In genomic region chr7:111787921-111788320, GRCm38 (mm10) we compare ENCODE assay signal across 24 mouse cellular contexts. TPM values are rescaled to one million over a fixed set of nuclear protein-coding genes. Genes with fewer than 3 reads are reported as not detected.
A peak's percentile ranks its signal among the peaks of the same experiment; 100 is the strongest.
DNase-seq lines count a peak whose midpoint lies in the region; ATAC-seq and TF ChIP-seq lines count a peak whose summit lies in the region.
"Had no signal": no experiment of that assay in that cellular context is flagged by ENCODE, and none has a peak within 500 bp of the region (broad histone marks: within the 10 kb centered on the region; RNA-seq: fewer than 3 reads in every experiment).

No protein-coding gene starts in this region.

- DNase-seq in kidney, postnatal 25 days = no peak
- peak; percentile 57 for DNase-seq in lung, embryonic 14.5 days
- no peak for DNase-seq in lung, adult 18-20 months
- no peak for DNase-seq in lung, adult 2 months
- DNase-seq in lung, postnatal 10 days = peak; percentile 37
- DNase-seq in heart, embryonic 10.5 days (ENCODE audit: low spot score) = no peak
- DNase-seq: adrenal gland, adult 8-10 months; adrenal gland, postnatal 14 days; adrenal gland, postnatal 36 days; B cell, adult 2 months; cerebellum, adult 11-12 months; cerebellum, adult 2 months; cerebellum, adult 9-10 months; cerebellum, postnatal 10 days; cerebellum, postnatal 25 days had no signal

- no peak overlapping the region for H3K9ac ChIP-seq in kidney, embryonic 16.5 days (replicated peaks; ENCODE audit: low read length)
- H3K9ac ChIP-seq in lung, embryonic 14.5 days = no peak overlapping the region
- no peak overlapping the region for H3K9ac ChIP-seq in lung, embryonic 16.5 days (ENCODE audit: low read length)
- H3K9ac ChIP-seq: embryonic facial prominence, embryonic 12.5 days; forebrain, embryonic 13.5 days had no signal

- no peaks in the 10 kb centered on the region for H3K36me3 ChIP-seq in kidney, embryonic 16.5 days (ENCODE audit: insufficient read depth, low read length)
- H3K36me3 ChIP-seq in lung, embryonic 14.5 days (ENCODE audit: insufficient read depth) = no peaks in the 10 kb centered on the region
- H3K36me3 ChIP-seq in lung, embryonic 16.5 days (ENCODE audit: control insufficient read depth, insufficient read depth, low read length) = no peaks in the 10 kb centered on the region
- no peaks in the 10 kb centered on the region for H3K36me3 ChIP-seq in heart, embryonic 10.5 days
- H3K36me3 ChIP-seq: embryonic facial prominence, embryonic 10.5 days; embryonic facial prominence, embryonic 12.5 days; G1E had no signal

- 31% methylated on average over 2 of the region's 2 CpGs for WGBS in kidney, embryonic 16.5 days
- WGBS in lung, embryonic 14.5 days = 19% methylated on average over 2 of the region's 2 CpGs
- 14% methylated on average over 2 of the region's 2 CpGs for WGBS in lung, embryonic 16.5 days
- WGBS in lung, adult 2 months = 46% methylated on average over 2 of the region's 2 CpGs
- 71% methylated on average over 2 of the region's 2 CpGs for WGBS in heart, embryonic 10.5 days

- H3K4me2 ChIP-seq in kidney, embryonic 16.5 days (replicated peaks; ENCODE audit: low read depth, low read length) = no peak overlapping the region
- H3K4me2 ChIP-seq in lung, embryonic 14.5 days = no peak overlapping the region
- peak overlapping the region; percentile 21; the same call in 1 of the 2 replicates for H3K4me2 ChIP-seq in lung, embryonic 16.5 days (ENCODE audit: low read depth, low read length)
- H3K4me2 ChIP-seq: embryonic facial prominence, embryonic 12.5 days; forebrain, embryonic 13.5 days had no signal

- ATAC-seq in kidney, embryonic 16.5 days (ENCODE audit: low FRiP score, low TSS enrichment) = peak; percentile 51; the same call in 1 of the 2 replicates
- peak; percentile 45; the same call in 1 of the 2 replicates for ATAC-seq in lung, embryonic 14.5 days (ENCODE audit: insufficient read depth)
- peak; percentile 62 for ATAC-seq in lung, embryonic 16.5 days (ENCODE audit: low read depth)
- ATAC-seq: activated CD4-positive, CD25-positive, alpha-beta regulatory T cell, adult 4 months; CD4-positive, CD25-positive, alpha-beta regulatory T cell, adult 4 months; forebrain, embryonic 13.5 days; Patski had no signal

- H3K9me3 ChIP-seq in kidney, embryonic 16.5 days (ENCODE audit: low read length) = no peaks in the 10 kb centered on the region
- H3K9me3 ChIP-seq in lung, embryonic 14.5 days (ENCODE audit: low read depth, low read length) = no peaks in the 10 kb centered on the region
- H3K9me3 ChIP-seq in lung, embryonic 16.5 days (ENCODE audit: control insufficient read depth, low read length) = no peaks in the 10 kb centered on the region
- no peaks in the 10 kb centered on the region for H3K9me3 ChIP-seq in heart, embryonic 10.5 days
- H3K9me3 ChIP-seq: embryonic facial prominence, embryonic 10.5 days; embryonic facial prominence, embryonic 12.5 days; forebrain, embryonic 13.5 days had no signal

- no peak overlapping the region for H3K27ac ChIP-seq in kidney, embryonic 16.5 days (ENCODE audit: low read length)
- 0 out of 2 replicates have a peak overlapping the region, but pooled peaks have one; percentile 30 for H3K27ac ChIP-seq in lung, embryonic 14.5 days (ENCODE audit: low read depth)
- H3K27ac ChIP-seq in lung, embryonic 16.5 days (ENCODE audit: low read length) = no peak overlapping the region
- no peak overlapping the region for H3K27ac ChIP-seq in heart, embryonic 10.5 days
- H3K27ac ChIP-seq: embryonic facial prominence, embryonic 10.5 days; embryonic facial prominence, embryonic 12.5 days; forebrain, embryonic 13.5 days had no signal

- no peaks in the 10 kb centered on the region; the same call in 1 of the 2 replicates for H3K27me3 ChIP-seq in kidney, embryonic 16.5 days (ENCODE audit: insufficient read depth, low read length)
- no peaks in the 10 kb centered on the region for H3K27me3 ChIP-seq in lung, embryonic 14.5 days (ENCODE audit: insufficient read depth, low read length)
- H3K27me3 ChIP-seq in lung, embryonic 16.5 days (ENCODE audit: control insufficient read depth, insufficient read depth, low read depth, low read length) = no peaks in the 10 kb centered on the region
- peaks cover 13% of the 10 kb centered on the region; the same call in 1 of the 2 replicates for H3K27me3 ChIP-seq in heart, embryonic 10.5 days (ENCODE audit: insufficient read depth, poor library complexity, severe bottlenecking)
- H3K27me3 ChIP-seq: embryonic facial prominence, embryonic 12.5 days; forebrain, embryonic 13.5 days; Patski had no signal

- H3K4me1 ChIP-seq in kidney, embryonic 16.5 days (ENCODE audit: insufficient read depth, low read length) = peaks cover 8% of the 10 kb centered on the region
- H3K4me1 ChIP-seq in lung, embryonic 14.5 days (ENCODE audit: insufficient read depth) = peaks cover 9% of the 10 kb centered on the region; the same call in 1 of the 2 replicates
- peaks cover 8% of the 10 kb centered on the region; the same call in 1 of the 2 replicates for H3K4me1 ChIP-seq in lung, embryonic 16.5 days (replicated peaks; ENCODE audit: control insufficient read depth, insufficient read depth, low read length)
- peaks cover 4% of the 10 kb centered on the region for H3K4me1 ChIP-seq in lung, adult 2 months (ENCODE audit: control insufficient read depth, insufficient read depth, low read length)
- H3K4me1 ChIP-seq in heart, embryonic 10.5 days = no peaks in the 10 kb centered on the region
- H3K4me1 ChIP-seq: forebrain, embryonic 13.5 days had no signal

- no peak for TF ChIP-seq POLR2A in lung, adult 2 months (IDR thresholded peaks at IDR 0.05; ENCODE audit: borderline replicate concordance, extremely low read depth, low read depth, low read length)

- TF ChIP-seq CTCF in lung, embryonic 14.5 days (IDR thresholded peaks at IDR 0.05; ENCODE audit: low read depth) = no peak
- no peak for TF ChIP-seq CTCF in lung, adult 2 months (IDR thresholded peaks at IDR 0.05; ENCODE audit: insufficient read depth, low read length)

- no peak overlapping the region for H3K4me3 ChIP-seq in kidney, embryonic 16.5 days (ENCODE audit: low read length)
- no peak overlapping the region for H3K4me3 ChIP-seq in lung, embryonic 14.5 days (ENCODE audit: low read depth, low read length)
- H3K4me3 ChIP-seq in lung, embryonic 16.5 days (ENCODE audit: low read length) = no peak overlapping the region
- H3K4me3 ChIP-seq in lung, adult 2 months (replicated peaks; ENCODE audit: extremely low read depth, low read depth, low read length) = no peak overlapping the region
- no peak overlapping the region for H3K4me3 ChIP-seq in heart, embryonic 10.5 days
- H3K4me3 ChIP-seq: embryonic facial prominence, embryonic 10.5 days; embryonic facial prominence, embryonic 12.5 days; forebrain, embryonic 13.5 days had no signal

RNA-seq across cellular contexts. Expression of gene Galnt18, which starts 8.1 kb away (rescaled TPM):
- polyA plus RNA-seq in kidney, embryonic 16.5 days (2015; fragmentation: Nextera tagmentation; extraction: Ambion mirVana) = 41.9 and 46.4 TPM in 2 replicates
- 18.0 and 18.2 TPM in 2 replicates for polyA plus RNA-seq in lung, embryonic 14.5 days (2014; fragmentation: Nextera tagmentation; extraction: Ambion mirVana)
- polyA plus RNA-seq in lung, embryonic 16.5 days (2015; fragmentation: Nextera tagmentation; extraction: Ambion mirVana) = 48.0 and 56.5 TPM in 2 replicates
- polyA plus RNA-seq in lung, adult 2 months (2012; rRNA removed) = 142 and 148 TPM in 2 replicates
- polyA plus RNA-seq in heart, embryonic 10.5 days (2016; fragmentation: Nextera tagmentation; extraction: Ambion mirVana) = 5.4 and 8.2 TPM in 2 replicates
- polyA plus RNA-seq: activated CD4-positive, CD25-positive, alpha-beta regulatory T cell, adult 4 months; CD4-positive, CD25-positive, alpha-beta regulatory T cell, adult 4 months; G1E had no signal

Comparison
In these comparisons a context has a peak if more than half of its experiments do, and no peak if none do; other contexts are left out.
1. DNase-seq: peak in lung, embryonic 14.5 days (single experiment) and lung, postnatal 10 days (single experiment); none in kidney, postnatal 25 days (0 of 2), lung, adult 18-20 months (0 of 2), lung, adult 2 months (single experiment) and heart, embryonic 10.5 days (single experiment).
2. Peak in every context shown above with its lines, with median percentiles within 50 percentile points of each other: ATAC-seq.